Mouse (Mus musculus): ENCODE measurements around the gene Cep63. TPM values are rescaled to one million over a fixed set of nuclear protein-coding genes. Genes with fewer than 3 reads are reported as not detected.

Cep63 gene
- total and polyA plus RNA-seq, 2 experiments from 2014 or later: 5.2 to 45.3 TPM

- no peaks in the 10 kb centered on the region for H3K27me3 ChIP-seq (ENCODE audit: control insufficient read depth, insufficient read depth, low read length)
- ATAC-seq (ENCODE audit: insufficient read depth, low read depth): peak; percentile 73
- H3K4me3 ChIP-seq (ENCODE audit: low read depth, low read length): no peak overlapping the region
- H3K9ac ChIP-seq (replicated peaks; ENCODE audit: low read depth, low read length): no peak overlapping the region
- H3K36me3 ChIP-seq (replicated peaks; ENCODE audit: control insufficient read depth, insufficient read depth, low read length): peaks cover 53% of the 10 kb centered on the region
- no peaks in the 10 kb centered on the region for H3K9me3 ChIP-seq (replicated peaks; ENCODE audit: control insufficient read depth, low read length)
- 10% methylated on average over 3 of the region's 3 CpGs for WGBS
- DNase-seq (ENCODE audit: low spot score): peak; percentile 37
- no peak overlapping the region for H3K4me2 ChIP-seq (ENCODE audit: low read depth, low read length)
- H3K4me1 ChIP-seq (ENCODE audit: control insufficient read depth, insufficient read depth): peaks cover 23% of the 10 kb centered on the region; the same call in 1 of the 2 replicates
- TF ChIP-seq EP300 (IDR thresholded peaks at IDR 0.05; ENCODE audit: low read depth) (no peak), CTCF (IDR thresholded peaks at IDR 0.05; ENCODE audit: low read depth) (no peak)
- H3K27ac ChIP-seq (ENCODE audit: low read depth): peak overlapping the region; percentile 61; the same call in 1 of the 2 replicates
Measured at GRCm38 (mm10) chr9:102615071-102615470, 11.3 kb downstream of the Cep63 start.

GRCm38 (mm10) chr9:102609221-102609620, 17.1 kb downstream of the Cep63 start:
- Histone ChIP-seq H3K4me1 (ENCODE audit: control insufficient read depth, insufficient read depth) (no peaks in the 10 kb centered on the region), H3K4me3 (ENCODE audit: low read depth, low read length) (no peak overlapping the region), H3K9me3 (replicated peaks; ENCODE audit: control insufficient read depth, low read length) (no peaks in the 10 kb centered on the region), H3K27ac (ENCODE audit: low read depth) (no peak overlapping the region), H3K4me2 (ENCODE audit: low read depth, low read length) (no peak overlapping the region), H3K36me3 (replicated peaks; ENCODE audit: control insufficient read depth, insufficient read depth, low read length) (peaks cover 47% of the 10 kb centered on the region), H3K9ac (replicated peaks; ENCODE audit: low read depth, low read length) (no peak overlapping the region), H3K27me3 (ENCODE audit: control insufficient read depth, insufficient read depth, low read length) (no peaks in the 10 kb centered on the region)
- DNase-seq (ENCODE audit: low spot score) (no peak), ATAC-seq (ENCODE audit: insufficient read depth, low read depth) (no peak)
- WGBS: 76% methylated on average over 3 of the region's 3 CpGs
- no peak for TF ChIP-seq CTCF (IDR thresholded peaks at IDR 0.05; ENCODE audit: low read depth)
- TF ChIP-seq EP300 (IDR thresholded peaks at IDR 0.05; ENCODE audit: low read depth): no peak

- no peak for TF ChIP-seq EP300 (IDR thresholded peaks at IDR 0.05; ENCODE audit: low read depth)
- TF ChIP-seq CTCF (IDR thresholded peaks at IDR 0.05; ENCODE audit: low read depth): 0 out of 2 replicates have a peak, but pooled peaks have one; percentile 28
- H3K27ac ChIP-seq (ENCODE audit: low read depth): no peak overlapping the region
- H3K4me3 ChIP-seq (ENCODE audit: low read depth, low read length): no peak overlapping the region
- no peaks in the 10 kb centered on the region for H3K4me1 ChIP-seq (ENCODE audit: control insufficient read depth, insufficient read depth)
- H3K36me3 ChIP-seq (replicated peaks; ENCODE audit: control insufficient read depth, insufficient read depth, low read length): peaks cover 34% of the 10 kb centered on the region
- no peak for DNase-seq (ENCODE audit: low spot score)
- no peak for ATAC-seq (ENCODE audit: insufficient read depth, low read depth)
- WGBS: 41% methylated on average over 5 of the region's 5 CpGs
- H3K4me2 ChIP-seq (ENCODE audit: low read depth, low read length): no peak overlapping the region
- no peaks in the 10 kb centered on the region for H3K9me3 ChIP-seq (replicated peaks; ENCODE audit: control insufficient read depth, low read length)
- H3K9ac ChIP-seq (replicated peaks; ENCODE audit: low read depth, low read length): no peak overlapping the region
- no peaks in the 10 kb centered on the region for H3K27me3 ChIP-seq (ENCODE audit: control insufficient read depth, insufficient read depth, low read length)
Measured at GRCm38 (mm10) chr9:102607471-102607870, 18.9 kb downstream of the Cep63 start.

GRCm38 (mm10) chr9:102605162-102605561, 21.2 kb downstream of the Cep63 start:
- no peak overlapping the region for H3K9ac ChIP-seq (replicated peaks; ENCODE audit: low read depth, low read length)
- H3K4me1 ChIP-seq (ENCODE audit: control insufficient read depth, insufficient read depth): no peaks in the 10 kb centered on the region
- no peaks in the 10 kb centered on the region for H3K9me3 ChIP-seq (replicated peaks; ENCODE audit: control insufficient read depth, low read length)
- H3K27ac ChIP-seq (ENCODE audit: low read depth): no peak overlapping the region
- WGBS: 95% methylated on average over 6 of the region's 6 CpGs
- H3K4me3 ChIP-seq (ENCODE audit: low read depth, low read length): no peak overlapping the region
- TF ChIP-seq EP300 (IDR thresholded peaks at IDR 0.05; ENCODE audit: low read depth) (no peak), CTCF (IDR thresholded peaks at IDR 0.05; ENCODE audit: low read depth) (no peak)
- no peak for DNase-seq (ENCODE audit: low spot score)
- H3K4me2 ChIP-seq (ENCODE audit: low read depth, low read length): no peak overlapping the region
- ATAC-seq (ENCODE audit: insufficient read depth, low read depth): no peak
- H3K36me3 ChIP-seq (replicated peaks; ENCODE audit: control insufficient read depth, insufficient read depth, low read length): peaks cover 32% of the 10 kb centered on the region
- no peaks in the 10 kb centered on the region for H3K27me3 ChIP-seq (ENCODE audit: control insufficient read depth, insufficient read depth, low read length)

- Histone ChIP-seq H3K27me3 (ENCODE audit: control insufficient read depth, insufficient read depth, low read length) (no peaks in the 10 kb centered on the region), H3K9ac (replicated peaks; ENCODE audit: low read depth, low read length) (no peak overlapping the region), H3K4me2 (ENCODE audit: low read depth, low read length) (no peak overlapping the region), H3K9me3 (replicated peaks; ENCODE audit: control insufficient read depth, low read length) (no peaks in the 10 kb centered on the region), H3K4me3 (ENCODE audit: low read depth, low read length) (no peak overlapping the region), H3K27ac (ENCODE audit: low read depth) (no peak overlapping the region), H3K4me1 (ENCODE audit: control insufficient read depth, insufficient read depth) (no peaks in the 10 kb centered on the region), H3K36me3 (replicated peaks; ENCODE audit: control insufficient read depth, insufficient read depth, low read length) (peaks cover 48% of the 10 kb centered on the region)
- TF ChIP-seq CTCF (IDR thresholded peaks at IDR 0.05; ENCODE audit: low read depth) (no peak), EP300 (IDR thresholded peaks at IDR 0.05; ENCODE audit: low read depth) (no peak)
- 74% methylated on average over 2 of the region's 2 CpGs for WGBS
- DNase-seq (ENCODE audit: low spot score) (no peak), ATAC-seq (ENCODE audit: insufficient read depth, low read depth) (no peak)
Measured at GRCm38 (mm10) chr9:102601666-102602065, 24.7 kb downstream of the Cep63 start.

GRCm38 (mm10) chr9:102601187-102601586, 25.1 kb downstream of the Cep63 start:
- WGBS: 90% methylated on average over 2 of the region's 2 CpGs
- TF ChIP-seq EP300 (IDR thresholded peaks at IDR 0.05; ENCODE audit: low read depth): no peak
- TF ChIP-seq CTCF (IDR thresholded peaks at IDR 0.05; ENCODE audit: low read depth): no peak

More at GRCm38 (mm10) chr9:102601187-102601586, 25.1 kb downstream of the Cep63 start:
- H3K4me3 ChIP-seq (ENCODE audit: low read depth, low read length): no peak overlapping the region
- no peak for ATAC-seq (ENCODE audit: insufficient read depth, low read depth)
- H3K9me3 ChIP-seq (replicated peaks; ENCODE audit: control insufficient read depth, low read length): no peaks in the 10 kb centered on the region
- no peak overlapping the region for H3K4me2 ChIP-seq (ENCODE audit: low read depth, low read length)
- H3K36me3 ChIP-seq (replicated peaks; ENCODE audit: control insufficient read depth, insufficient read depth, low read length): peaks cover 52% of the 10 kb centered on the region
- no peaks in the 10 kb centered on the region for H3K27me3 ChIP-seq (ENCODE audit: control insufficient read depth, insufficient read depth, low read length)
- no peak for DNase-seq (ENCODE audit: low spot score)
- no peak overlapping the region for H3K9ac ChIP-seq (replicated peaks; ENCODE audit: low read depth, low read length)
- H3K4me1 ChIP-seq (ENCODE audit: control insufficient read depth, insufficient read depth): no peaks in the 10 kb centered on the region
- H3K27ac ChIP-seq (ENCODE audit: low read depth): no peak overlapping the region
